Mouse (Mus musculus) liver, embryonic 15.5 days (tissue): ENCODE data around the gene Ell. TPM values are rescaled to one million over a fixed set of nuclear protein-coding genes. Genes with fewer than 3 reads are reported as not detected.

Source experiments
- ATAC-seq: fragments of 200-750 bp; cut with Nextera tagmentation; 2 replicates; pipeline ENCODE4 v1.8.0; 2017; ENCODE audit warnings: moderate number of reproducible peaks, mild to moderate bottlenecking, moderate library complexity; ENCODE audit not compliant: insufficient read depth
- H3K27ac ChIP-seq: fragments of 300-500 bp; sonication (generic); replicated peaks from 2 replicates; pipeline ENCODE4 v1.5.1; 2015; ENCODE audit warnings: mild to moderate bottlenecking, inconsistent platforms
- H3K27me3 ChIP-seq: fragments of 300-500 bp; sonication (generic); 2 replicates; pipeline ENCODE4 v1.6.1; 2015; ENCODE audit warnings: mild to moderate bottlenecking, inconsistent platforms
- H3K36me3 ChIP-seq: fragments of 300-500 bp; sonication (generic); replicated peaks from 2 replicates; pipeline ENCODE4 v1.6.1; 2015; ENCODE audit warnings: moderate library complexity, mild to moderate bottlenecking, inconsistent platforms
- H3K4me1 ChIP-seq: fragments of 300-500 bp; sonication (generic); replicated peaks from 2 replicates; pipeline ENCODE4 v1.6.1; 2015; ENCODE audit warnings: inconsistent platforms
- H3K4me2 ChIP-seq: fragments of 300-500 bp; sonication (generic); 2 replicates; pipeline ENCODE4 v1.6.1; 2015; ENCODE audit warnings: moderate library complexity, mild to moderate bottlenecking, inconsistent platforms
- H3K4me3 ChIP-seq: fragments of 300-500 bp; sonication (generic); replicated peaks from 2 replicates; pipeline ENCODE4 v1.5.1; 2015; ENCODE audit warnings: mild to moderate bottlenecking, inconsistent platforms
- H3K9ac ChIP-seq: fragments of 300-500 bp; sonication (generic); 2 replicates; pipeline ENCODE4 v1.6.1; 2015; ENCODE audit warnings: moderate library complexity, mild to moderate bottlenecking, inconsistent platforms
- H3K9me3 ChIP-seq: fragments of 300-500 bp; sonication (generic); replicated peaks from 2 replicates; pipeline ENCODE4 v1.6.1; 2016; ENCODE audit warnings: inconsistent platforms
- WGBS: fragments of 180-500 bp; shearing (Covaris S2); methylation state at CpG from one replicate; pipeline ENCODE4 v1.1.7; 2015; ENCODE audit warnings: mixed read lengths; ENCODE audit not compliant: insufficient replicate concordance; 5-methylcytosine and 5-hydroxymethylcytosine counted together
- polyA plus RNA-seq: library from polyadenylated mRNA; unstranded; fragments of >200 nt; fragmentation: Nextera tagmentation; extraction: Ambion mirVana; gene quantifications from 2 replicates; pipeline ENCODE4 v1.2.1, GENCODE M21; 2015

Gene Ell
- polyA plus RNA-seq, 1 experiment from 2014 or later: 11.8 TPM

- ATAC-seq: peak; percentile 78
- H3K9me3 ChIP-seq: no peaks in the 10 kb centered on the region
- peaks cover 8% of the 10 kb centered on the region; the same call in 1 of the 2 replicates for H3K36me3 ChIP-seq
- peak overlapping the region; percentile 72 for H3K27ac ChIP-seq
- H3K9ac ChIP-seq: peak overlapping the region; percentile 25; the same call in 1 of the 2 replicates
- peak overlapping the region; percentile 49 for H3K4me3 ChIP-seq
- H3K27me3 ChIP-seq: peaks cover 85% of the 10 kb centered on the region
- 3% methylated on average over 39 of the region's 39 CpGs for WGBS
- peaks cover 70% of the 10 kb centered on the region for H3K4me1 ChIP-seq
- H3K4me2 ChIP-seq: peak overlapping the region; percentile 77
These were observed 38.6 kb upstream of the Ell start for GRCm38 (mm10) chr8:70500386-70501301.

DNA sequence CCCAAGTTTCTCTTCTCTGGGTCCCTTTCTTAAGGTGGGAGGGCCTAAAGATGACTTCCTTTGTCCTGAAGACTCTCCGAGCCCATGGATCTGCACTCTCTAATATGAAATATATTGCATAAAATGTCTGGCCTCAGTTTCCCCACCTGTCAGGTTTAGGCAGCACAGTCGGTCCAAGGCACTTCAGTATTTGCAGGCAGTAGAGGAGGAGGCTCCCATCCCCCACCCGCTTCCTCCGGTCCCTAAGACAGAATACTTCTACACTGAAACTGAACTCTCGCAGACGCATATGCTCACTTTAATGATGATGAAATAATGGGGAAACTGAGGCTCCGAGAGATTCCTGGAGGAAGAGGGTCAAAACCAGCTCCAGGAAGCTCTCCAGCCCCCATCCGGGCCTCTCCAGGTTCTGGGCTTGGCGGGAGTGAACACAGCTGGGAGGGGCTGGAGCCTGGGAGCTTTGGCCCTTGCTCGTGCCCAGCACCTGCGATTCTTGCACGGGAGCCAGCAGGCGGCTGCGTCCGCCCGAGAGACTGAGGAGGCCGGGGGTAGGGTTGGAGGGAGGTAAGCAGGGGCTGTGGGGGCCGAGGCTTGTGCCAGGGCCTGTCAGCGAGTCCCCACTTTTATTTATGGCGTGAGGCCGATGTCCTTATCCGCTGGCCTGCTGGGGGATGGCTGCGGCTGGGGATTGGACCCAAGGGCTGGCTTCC is 37.3 kb upstream of the Ell start:
- H3K4me2 ChIP-seq: peak overlapping the region; percentile 77
- peak overlapping the region; percentile 32 for H3K4me3 ChIP-seq
- peaks cover 81% of the 10 kb centered on the region for H3K4me1 ChIP-seq
- 11% methylated on average over 23 of the region's 23 CpGs for WGBS
- peaks cover 71% of the 10 kb centered on the region for H3K27me3 ChIP-seq
- no peaks in the 10 kb centered on the region for H3K9me3 ChIP-seq
- H3K27ac ChIP-seq: 0 out of 2 replicates have a peak overlapping the region, but pooled peaks have one; percentile 29
- H3K36me3 ChIP-seq: peaks cover 11% of the 10 kb centered on the region
- ATAC-seq: no peak
- H3K9ac ChIP-seq: peak overlapping the region; percentile 51

DNA sequence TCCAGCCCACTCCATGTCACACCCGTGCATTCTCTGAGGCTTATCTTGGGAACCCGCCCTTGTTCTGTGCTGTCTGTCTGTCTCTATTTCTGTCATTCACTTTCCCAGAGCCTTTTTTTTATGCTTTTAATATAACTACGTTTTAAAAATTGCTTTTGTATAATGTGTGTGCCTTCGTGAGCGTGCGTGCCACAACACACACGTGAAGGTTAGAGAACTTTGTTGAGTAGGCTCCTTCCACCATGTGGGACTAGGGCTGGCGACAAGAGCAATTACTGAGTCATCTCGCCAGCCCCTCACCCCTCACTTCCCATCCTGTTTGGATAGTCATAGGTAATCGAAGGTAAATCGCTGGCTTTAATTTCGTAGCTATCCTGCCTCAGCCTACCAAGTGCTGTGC is 36.7 kb upstream of the Ell start:
- H3K36me3 ChIP-seq: peaks cover 16% of the 10 kb centered on the region
- no peak for ATAC-seq
- 28% methylated on average over 12 of the region's 12 CpGs for WGBS
- peak overlapping the region; percentile 32 for H3K4me3 ChIP-seq
- peak overlapping the region; percentile 51 for H3K9ac ChIP-seq
- H3K4me2 ChIP-seq: peak overlapping the region; percentile 77
- H3K9me3 ChIP-seq: no peaks in the 10 kb centered on the region
- peaks cover 66% of the 10 kb centered on the region for H3K27me3 ChIP-seq
- H3K4me1 ChIP-seq: peaks cover 87% of the 10 kb centered on the region
- 0 out of 2 replicates have a peak overlapping the region, but pooled peaks have one; percentile 29 for H3K27ac ChIP-seq

DNA sequence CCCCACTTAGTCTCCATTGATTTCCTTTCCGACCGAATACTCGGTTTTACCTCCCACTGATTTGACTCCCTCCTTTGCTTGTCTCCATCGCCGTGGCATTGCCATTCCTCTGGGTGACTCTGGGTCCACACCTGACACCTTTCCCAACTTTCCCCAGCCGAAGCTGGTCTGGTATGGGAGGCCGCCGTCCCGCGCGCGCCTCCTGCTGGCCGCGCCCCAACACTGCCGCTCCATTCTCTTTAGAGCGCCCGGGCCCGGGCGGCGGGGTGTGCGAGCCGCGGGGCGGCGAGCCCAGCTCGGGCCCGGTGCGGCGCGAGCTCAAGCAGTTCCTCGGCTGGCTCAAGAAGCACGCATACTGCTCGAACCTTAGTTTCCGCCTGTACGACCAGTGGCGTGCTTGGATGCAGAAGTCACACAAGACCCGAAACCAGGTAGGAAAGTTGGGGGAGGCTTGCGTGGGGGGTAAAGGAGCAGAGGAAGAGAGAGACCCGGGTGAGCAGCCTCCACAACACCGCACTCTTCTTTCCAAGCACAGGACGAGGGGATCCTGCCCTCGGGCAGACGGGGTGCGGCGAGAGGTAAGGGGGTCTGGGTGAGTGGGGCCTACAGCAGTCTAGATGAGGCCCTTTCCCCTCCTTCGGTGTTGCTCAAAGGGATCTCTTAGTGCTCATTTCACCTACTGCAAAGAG is 36.1 kb upstream of the Ell start:
- Histone ChIP-seq H3K4me2 (peak overlapping the region; percentile 77), H3K36me3 (peaks cover 22% of the 10 kb centered on the region), H3K4me1 (peaks cover 93% of the 10 kb centered on the region), H3K27ac (no peak overlapping the region), H3K27me3 (peaks cover 59% of the 10 kb centered on the region), H3K4me3 (0 out of 2 replicates have a peak overlapping the region, but pooled peaks have one; percentile 32), H3K9me3 (no peaks in the 10 kb centered on the region), H3K9ac (no peak overlapping the region)
- WGBS: 14% methylated on average over 46 of the region's 46 CpGs
- ATAC-seq: no peak

GRCm38 (mm10) chr8:70504291-70504716 is 35.0 kb upstream of the Ell start:
- H3K4me1 ChIP-seq: peaks cover 93% of the 10 kb centered on the region
- H3K27me3 ChIP-seq: peaks cover 48% of the 10 kb centered on the region
- 81% methylated on average over 16 of the region's 16 CpGs for WGBS
- no peak overlapping the region for H3K27ac ChIP-seq
- H3K9ac ChIP-seq: no peak overlapping the region
- H3K4me3 ChIP-seq: no peak overlapping the region
- no peaks in the 10 kb centered on the region for H3K9me3 ChIP-seq
- H3K36me3 ChIP-seq: peaks cover 32% of the 10 kb centered on the region
- H3K4me2 ChIP-seq: no peak overlapping the region
- no peak for ATAC-seq

DNA sequence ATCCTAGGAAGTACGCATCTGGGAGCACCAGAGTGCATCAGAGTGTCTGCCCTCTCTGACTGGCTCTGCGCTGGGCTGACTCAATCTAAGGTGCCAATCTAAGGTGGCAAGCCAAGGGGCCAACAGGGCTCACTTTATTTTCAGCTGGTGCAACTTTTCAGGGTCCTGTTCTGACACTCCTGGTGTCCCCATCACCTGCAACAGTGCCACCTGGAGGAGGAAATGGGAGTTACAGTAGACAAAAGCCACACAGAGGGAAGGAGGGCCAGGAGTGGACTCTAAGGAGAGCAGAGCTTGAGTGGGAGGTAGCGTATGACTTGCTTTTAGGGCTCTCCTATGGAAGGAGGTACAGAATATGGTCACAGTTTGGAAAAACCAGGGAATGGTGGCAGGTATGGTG is 34.4 kb upstream of the Ell start:
- Histone ChIP-seq H3K4me2 (peak overlapping the region; percentile 94; the same call in 1 of the 2 replicates), H3K4me1 (peaks cover 92% of the 10 kb centered on the region), H3K27ac (no peak overlapping the region), H3K36me3 (peaks cover 32% of the 10 kb centered on the region), H3K27me3 (peaks cover 42% of the 10 kb centered on the region), H3K9me3 (no peaks in the 10 kb centered on the region), H3K9ac (no peak overlapping the region), H3K4me3 (no peak overlapping the region)
- no peak for ATAC-seq
- 74% methylated on average over 3 of the region's 3 CpGs for WGBS

- peak overlapping the region; percentile 74 for H3K4me3 ChIP-seq
- H3K36me3 ChIP-seq: peaks cover 32% of the 10 kb centered on the region
- H3K4me1 ChIP-seq: peaks cover 82% of the 10 kb centered on the region
- peak; percentile 14; the same call in 1 of the 2 replicates for ATAC-seq
- H3K27ac ChIP-seq: peak overlapping the region; percentile 90
- 41% methylated on average over 32 of the region's 32 CpGs for WGBS
- H3K9me3 ChIP-seq: no peaks in the 10 kb centered on the region
- peak overlapping the region; percentile 86 for H3K9ac ChIP-seq
- peak overlapping the region; percentile 94 for H3K4me2 ChIP-seq
- peaks cover 33% of the 10 kb centered on the region for H3K27me3 ChIP-seq
These were observed 33.4 kb upstream of the Ell start for GRCm38 (mm10) chr8:70505698-70506327.

DNA sequence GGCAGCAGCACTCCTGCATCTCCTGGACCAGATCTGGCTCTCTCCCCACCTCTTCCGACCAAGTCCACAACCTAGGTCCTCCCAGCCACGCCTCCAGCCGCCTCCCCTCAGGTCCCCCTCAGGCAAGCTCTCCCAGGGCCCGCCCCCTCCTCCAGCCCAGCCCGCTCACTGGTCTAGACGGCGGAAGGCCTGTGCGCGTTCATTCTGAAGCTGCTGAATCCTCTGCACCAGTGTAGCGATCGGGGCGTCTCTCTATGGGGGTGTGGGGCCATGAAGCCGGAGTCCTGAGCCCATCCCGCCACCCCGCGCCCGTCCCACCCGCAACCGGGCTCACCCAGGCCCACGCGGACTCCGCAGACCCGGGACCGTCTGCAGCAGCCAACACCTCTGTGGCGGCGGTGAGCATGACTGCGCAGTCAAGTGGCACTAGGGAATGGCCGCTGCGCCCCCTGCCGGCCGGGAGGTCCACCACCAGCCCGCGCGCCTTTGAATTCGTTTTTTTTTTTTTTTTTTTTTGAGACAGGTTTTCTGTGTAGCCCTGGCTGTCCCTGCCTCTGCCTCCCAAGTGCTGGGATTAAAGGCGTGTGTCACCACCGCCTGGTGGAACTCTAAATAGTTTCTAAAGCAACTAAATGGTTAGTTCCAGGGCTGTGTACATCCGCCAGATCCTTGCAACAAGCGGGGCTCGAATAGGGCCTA is 32.8 kb upstream of the Ell start, which contains the start of gene Rex1bd:
TSS of gene Rex1bd (minus strand) at position 425 of the 699 bp plus-strand sequence.
- Histone ChIP-seq H3K27me3 (peaks cover 26% of the 10 kb centered on the region), H3K9ac (peak within 1 kb of the TSS; percentile 86), H3K4me3 (peak within 1 kb of the TSS; percentile 74), H3K36me3 (peaks cover 32% of the 10 kb centered on the region), H3K9me3 (no peaks in the 10 kb centered on the region), H3K4me2 (peak within 1 kb of the TSS; percentile 94), H3K4me1 (peaks cover 79% of the 10 kb centered on the region), H3K27ac (peak within 1 kb of the TSS; percentile 90)
- peak; percentile 76 for ATAC-seq
- 1% methylated on average over 40 of the region's 40 CpGs for WGBS

DNA sequence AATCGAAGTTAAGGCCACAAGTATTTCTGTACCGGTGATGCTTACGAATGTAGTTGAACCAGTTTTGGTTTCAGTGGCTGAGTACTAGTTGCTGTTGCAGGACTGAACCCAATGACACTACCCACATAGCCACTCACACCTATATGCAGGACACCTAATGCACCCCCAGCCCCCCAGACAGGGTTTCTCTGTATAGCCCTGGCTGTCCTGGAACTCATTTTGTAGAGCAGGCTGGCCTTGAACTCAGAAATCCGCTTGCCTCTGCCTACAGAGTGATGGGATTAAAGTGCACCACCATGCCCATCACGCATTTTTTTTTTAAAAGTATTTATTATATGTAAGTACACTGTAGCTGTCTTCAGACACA is 32.2 kb upstream of the Ell start:
- Histone ChIP-seq H3K36me3 (peaks cover 32% of the 10 kb centered on the region), H3K4me2 (peak overlapping the region; percentile 94), H3K27ac (peak overlapping the region; percentile 90), H3K9me3 (no peaks in the 10 kb centered on the region), H3K4me1 (peaks cover 79% of the 10 kb centered on the region), H3K9ac (no peak overlapping the region; the same call in 1 of the 2 replicates), H3K4me3 (peak overlapping the region; percentile 74), H3K27me3 (peaks cover 21% of the 10 kb centered on the region)
- 54% methylated on average over 5 of the region's 5 CpGs for WGBS
- no peak for ATAC-seq
